16 mouse cellular contexts compared by ENCODE assay signal in the genomic region with DNA sequence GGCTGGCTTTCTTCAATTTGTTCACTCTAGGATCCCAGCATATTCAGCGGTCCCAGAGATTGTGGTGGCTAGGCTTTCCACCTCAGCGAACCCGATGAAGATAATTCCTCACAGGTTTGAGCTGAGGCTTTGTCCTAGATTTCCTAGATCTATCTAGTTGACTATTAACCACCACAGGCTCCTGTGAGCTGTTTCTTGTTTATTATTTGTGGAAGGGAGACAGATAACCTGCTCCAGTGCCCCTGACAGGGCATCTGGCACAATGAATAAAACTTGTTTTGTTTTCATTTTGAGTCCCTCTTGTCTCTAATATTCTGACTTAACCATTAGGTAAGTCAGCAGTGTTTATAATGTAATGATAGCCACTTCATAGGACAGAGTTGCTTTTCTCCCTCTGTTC. TPM values are rescaled to one million over a fixed set of nuclear protein-coding genes. Genes with fewer than 3 reads are reported as not detected.
DNase-seq lines count a peak whose midpoint lies in the region; ATAC-seq and TF ChIP-seq lines count a peak whose summit lies in the region.
"Had no signal": no experiment of that assay in that cellular context is flagged by ENCODE, and none has a peak within 500 bp of the region (broad histone marks: within the 10 kb centered on the region; RNA-seq: fewer than 3 reads in every experiment).

No protein-coding gene starts in this region.

- no peaks in the 10 kb centered on the region for H3K27me3 ChIP-seq in Patski
- H3K27me3 ChIP-seq in kidney, embryonic 16.5 days (ENCODE audit: insufficient read depth, low read length), result no peaks in the 10 kb centered on the region
- peaks cover 12% of the 10 kb centered on the region for H3K27me3 ChIP-seq in liver, embryonic 15.5 days
- H3K27me3 ChIP-seq in neural tube, embryonic 15.5 days (replicated peaks), result 0 out of 2 replicates have a peak, but pooled peaks cover 5% of the 10 kb centered on the region
- H3K27me3 ChIP-seq: neural tube, embryonic 13.5 days had no signal

- H3K4me3 ChIP-seq in kidney, embryonic 16.5 days (ENCODE audit: low read length), result no peak overlapping the region
- H3K4me3 ChIP-seq in liver, embryonic 15.5 days (replicated peaks), result no peak overlapping the region
- H3K4me3 ChIP-seq in neural tube, embryonic 15.5 days (replicated peaks), result no peak overlapping the region
- H3K4me3 ChIP-seq in layer of hippocampus, adult 2 months, result no peak overlapping the region
- H3K4me3 ChIP-seq: neural tube, embryonic 13.5 days had no signal

- POLR2A ChIA-PET in Patski (lab: Charles Lee), result interaction anchor here (0.9 kb wide), 1 partner anchor 17 kb away, joined by 4 read pairs; no protein-coding TSS in a partner anchor

- 24% methylated on average over 3 of the region's 3 CpGs for WGBS in kidney, embryonic 16.5 days
- WGBS in liver, embryonic 15.5 days (ENCODE audit: insufficient replicate concordance), result 46% methylated on average over 3 of the region's 3 CpGs
- WGBS in neural tube, embryonic 15.5 days, result 70% methylated on average over 3 of the region's 3 CpGs

- no peaks in the 10 kb centered on the region for H3K36me3 ChIP-seq in kidney, embryonic 16.5 days (ENCODE audit: insufficient read depth, low read length)
- no peaks in the 10 kb centered on the region for H3K36me3 ChIP-seq in liver, embryonic 15.5 days (replicated peaks)
- H3K36me3 ChIP-seq in neural tube, embryonic 15.5 days, result no peaks in the 10 kb centered on the region
- H3K36me3 ChIP-seq: neural tube, embryonic 13.5 days had no signal

- DNase-seq in kidney, adult 11 months, result peak; percentile 52
- DNase-seq in kidney, postnatal 10 days, result no peak
- no peak for DNase-seq in Patski (ENCODE audit: low read depth, low spot score)
- no peak for DNase-seq in urinary bladder, postnatal 14 days (ENCODE audit: low spot score)
- no peak for DNase-seq in layer of hippocampus, adult 2 months (ENCODE audit: low spot score in 2 of 2)
- DNase-seq: B cell, adult 2 months; cerebellum, adult 8-10 months; gastrocnemius, postnatal 25 days; layer of hippocampus, postnatal 36 days; left cerebral cortex, postnatal 4 days; thymus, postnatal 4 days had no signal

- no peak for TF ChIP-seq CTCF in Patski (IDR thresholded peaks at IDR 0.05)
- no peak for TF ChIP-seq CTCF in layer of hippocampus, adult 2 months (conservative IDR thresholded peaks at IDR 0.05)

- 0 out of 2 replicates have a peak overlapping the region, but pooled peaks have one; percentile 14 for H3K4me2 ChIP-seq in kidney, embryonic 16.5 days (replicated peaks; ENCODE audit: low read depth, low read length)
- peak overlapping the region; percentile 13; the same call in 1 of the 2 replicates for H3K4me2 ChIP-seq in liver, embryonic 15.5 days
- no peak overlapping the region for H3K4me2 ChIP-seq in neural tube, embryonic 15.5 days
- H3K4me2 ChIP-seq: lung, embryonic 14.5 days; neural tube, embryonic 13.5 days had no signal

- peak overlapping the region; percentile 42 for H3K27ac ChIP-seq in kidney, embryonic 16.5 days (ENCODE audit: low read length)
- peak overlapping the region; percentile 48; the same call in 1 of the 2 replicates for H3K27ac ChIP-seq in liver, embryonic 15.5 days (replicated peaks)
- H3K27ac ChIP-seq in neural tube, embryonic 15.5 days (replicated peaks), result no peak overlapping the region
- H3K27ac ChIP-seq in layer of hippocampus, adult 2 months, result no peak overlapping the region
- H3K27ac ChIP-seq: neural tube, embryonic 13.5 days had no signal

- peaks cover 68% of the 10 kb centered on the region for H3K4me1 ChIP-seq in kidney, embryonic 16.5 days (ENCODE audit: insufficient read depth, low read length)
- peaks cover 24% of the 10 kb centered on the region; the same call in 1 of the 2 replicates for H3K4me1 ChIP-seq in liver, embryonic 15.5 days (replicated peaks)
- peaks cover 22% of the 10 kb centered on the region for H3K4me1 ChIP-seq in neural tube, embryonic 15.5 days

- ATAC-seq in Patski, result peak; percentile 44
- ATAC-seq in kidney, embryonic 16.5 days (ENCODE audit: low FRiP score, low TSS enrichment), result no peak
- ATAC-seq in liver, embryonic 15.5 days (ENCODE audit: insufficient read depth), result no peak
- ATAC-seq in neural tube, embryonic 15.5 days (ENCODE audit: low FRiP score), result no peak

- no peak overlapping the region for H3K9ac ChIP-seq in kidney, embryonic 16.5 days (replicated peaks; ENCODE audit: low read length)
- H3K9ac ChIP-seq in liver, embryonic 15.5 days, result no peak overlapping the region
- H3K9ac ChIP-seq in neural tube, embryonic 15.5 days (replicated peaks), result no peak overlapping the region
- H3K9ac ChIP-seq: lung, embryonic 14.5 days; neural tube, embryonic 13.5 days had no signal

- CTCF ChIA-PET in Patski (lab: Charles Lee), result interaction anchor here (1.4 kb wide), 1 partner anchor 416 kb away, joined by 3 read pairs; no protein-coding TSS in a partner anchor

- in situ Hi-C loops in Patski (cut with MboI; ENCODE audit: low pct_unique_long_range_greater_than_20kb), result loop anchor here (10.0 to 25.0 kb wide), 4 partner anchors 96 to 863 kb away; partner anchors contain the start of genes Bcl6 and Gm37419

- no peaks in the 10 kb centered on the region for H3K9me3 ChIP-seq in kidney, embryonic 16.5 days (ENCODE audit: low read length)
- no peaks in the 10 kb centered on the region for H3K9me3 ChIP-seq in liver, embryonic 15.5 days (replicated peaks)
- H3K9me3 ChIP-seq in neural tube, embryonic 15.5 days (replicated peaks), result no peaks in the 10 kb centered on the region; the same call in 1 of the 2 replicates

RNA-seq across cellular contexts. Expression of gene Lpp, which starts 5.6 kb away (rescaled TPM):
- 28.3 TPM for polyA plus RNA-seq in Patski (2021)
- polyA plus RNA-seq in kidney, embryonic 16.5 days (2015; fragmentation: Nextera tagmentation; extraction: Ambion mirVana), result 54.0 and 66.8 TPM in 2 replicates
- polyA plus RNA-seq in liver, embryonic 15.5 days (2015; fragmentation: Nextera tagmentation; extraction: Ambion mirVana), result 7.2 and 8.8 TPM in 2 replicates
- polyA plus RNA-seq in neural tube, embryonic 15.5 days (2015; fragmentation: Nextera tagmentation; extraction: Ambion mirVana), result 10.6 and 19.5 TPM in 2 replicates
- total RNA-seq in layer of hippocampus, adult 2 months (2021), result 10 to 100 TPM; 10.1 to 10.5 TPM

Comparison
In these comparisons a context has a peak if more than half of its experiments do, and no peak if none do; other contexts are left out.
1. H3K27ac ChIP-seq: peak in kidney, embryonic 16.5 days (single experiment) and liver, embryonic 15.5 days (single experiment); none in neural tube, embryonic 15.5 days (single experiment) and layer of hippocampus, adult 2 months (single experiment).